Mouse (Mus musculus) olfactory bulb, adult 2 months (tissue): ENCODE data around the gene Fam186b. TPM values are rescaled to one million over a fixed set of nuclear protein-coding genes. Genes with fewer than 3 reads are reported as not detected.

Experiments
- H3K27ac ChIP-seq: fragments of 200-500 bp; 2 replicates; pipeline ENCODE4 v1.5.1; 2012; ENCODE audit warnings: low read depth, low read length; ENCODE audit not compliant: insufficient read depth
- H3K4me1 ChIP-seq: fragments of 200-500 bp; 2 replicates; pipeline ENCODE4 v1.6.1; 2012; ENCODE audit warnings: low read length; ENCODE audit not compliant: control insufficient read depth, insufficient read depth
- H3K4me3 ChIP-seq: fragments of 200-500 bp; 2 replicates; pipeline ENCODE4 v1.5.1; 2012; ENCODE audit warnings: mild to moderate bottlenecking, low read depth, low read length, moderate library complexity; ENCODE audit not compliant: insufficient read depth
- CTCF ChIP-seq: fragments of 200-500 bp; IDR thresholded peaks from 2 replicates; pipeline ENCODE4 v1.5.1; 2012; ENCODE audit warnings: low read depth, mild to moderate bottlenecking, low read length, moderate library complexity; ENCODE audit not compliant: insufficient read depth
- POLR2A ChIP-seq: fragments of 200-500 bp; IDR thresholded peaks from 2 replicates; pipeline ENCODE4 v1.6.1; 2012; ENCODE audit warnings: mild to moderate bottlenecking, low read depth, low read length, moderate library complexity; ENCODE audit not compliant: insufficient read depth
- WGBS: fragments of 180-500 bp; shearing (Covaris S2); methylation state at CpG from one replicate; pipeline ENCODE4 v1.1.7; 2018; 5-methylcytosine and 5-hydroxymethylcytosine counted together
- polyA plus RNA-seq: library from polyadenylated mRNA; stranded (reverse); fragments of >200 nt; gene quantifications from 2 replicates; pipeline ENCODE4 v1.2.4, GENCODE M21; 2012; ENCODE audit warnings: low replicate concordance; ENCODE audit not compliant: missing spikeins, insufficient read depth, insufficient read length

The Fam186b gene
- polyA plus RNA-seq, 1 experiment, result not detected

- WGBS, result 88% methylated on average over 16 of the region's 16 CpGs
- TF ChIP-seq POLR2A, result no peak
- no peak for TF ChIP-seq CTCF
- no peak overlapping the region for H3K27ac ChIP-seq
These were observed 19.2 kb upstream of the Fam186b start for GRCm38 (mm10) chr15:99314891-99315290.

GRCm38 (mm10) chr15:99310617-99311016 is 14.9 kb upstream of the Fam186b start:
- Histone ChIP-seq H3K4me1 (no peaks in the 10 kb centered on the region), H3K27ac (no peak overlapping the region), H3K4me3 (no peak overlapping the region)
- WGBS, result 91% methylated on average over 5 of the region's 5 CpGs
- no peak for TF ChIP-seq CTCF
- TF ChIP-seq POLR2A, result no peak

More at GRCm38 (mm10) chr15:99314891-99315290, 19.2 kb upstream of the Fam186b start:
- Histone ChIP-seq H3K4me1 (peaks cover 20% of the 10 kb centered on the region), H3K4me3 (no peak overlapping the region)

GRCm38 (mm10) chr15:99309549-99309948 is 13.9 kb upstream of the Fam186b start:
- WGBS, result 94% methylated on average over 9 of the region's 9 CpGs
- Histone ChIP-seq H3K4me1 (no peaks in the 10 kb centered on the region), H3K27ac (no peak overlapping the region), H3K4me3 (no peak overlapping the region)
- TF ChIP-seq POLR2A, result no peak
- TF ChIP-seq CTCF, result no peak

- Histone ChIP-seq H3K4me3 (no peak overlapping the region), H3K27ac (no peak overlapping the region), H3K4me1 (no peaks in the 10 kb centered on the region)
- TF ChIP-seq POLR2A (no peak), CTCF (no peak)
- WGBS, result 82% methylated on average over 9 of the region's 9 CpGs
These were observed 11.8 kb upstream of the Fam186b start for GRCm38 (mm10) chr15:99307476-99307875.

GRCm38 (mm10) chr15:99296213-99296612 is 525 bp upstream of the Fam186b start:
- peak overlapping the region; percentile 60 for H3K4me3 ChIP-seq
- no peak for TF ChIP-seq CTCF
- no peak for TF ChIP-seq POLR2A
- H3K4me1 ChIP-seq, result peaks cover 6% of the 10 kb centered on the region
- WGBS, result 21% methylated on average over 5 of the region's 5 CpGs
- no peak overlapping the region for H3K27ac ChIP-seq

GRCm38 (mm10) chr15:99294813-99295374 is 794 bp downstream of the Fam186b start, which contains the start of gene Prpf40b:
TSS of gene Prpf40b (plus strand) at chr15:99295087.
- WGBS, result under 1% methylated on average over 51 of the region's 64 CpGs
- Histone ChIP-seq H3K27ac (peak within 1 kb of the TSS; percentile 8), H3K4me1 (peaks cover 6% of the 10 kb centered on the region), H3K4me3 (peak within 1 kb of the TSS; percentile 60)
- TF ChIP-seq POLR2A (peak; percentile 62), CTCF (no peak; the same call in 1 of the 2 replicates)

- Histone ChIP-seq H3K4me3 (peak overlapping the region; percentile 60), H3K27ac (no peak overlapping the region), H3K4me1 (peaks cover 6% of the 10 kb centered on the region)
- TF ChIP-seq POLR2A, result no peak
- no peak for TF ChIP-seq CTCF
- 8% methylated on average over 16 of the region's 16 CpGs for WGBS
These were observed 1.4 kb downstream of the Fam186b start for GRCm38 (mm10) chr15:99294287-99294686.

GRCm38 (mm10) chr15:99290586-99290985 is 5.1 kb downstream of the Fam186b start:
- H3K4me1 ChIP-seq, result peaks cover 4% of the 10 kb centered on the region
- no peak overlapping the region for H3K4me3 ChIP-seq
- TF ChIP-seq CTCF (no peak), POLR2A (no peak)
- no peak overlapping the region for H3K27ac ChIP-seq
- 96% methylated on average over 11 of the region's 11 CpGs for WGBS

- Histone ChIP-seq H3K27ac (no peak overlapping the region), H3K4me1 (peaks cover 12% of the 10 kb centered on the region), H3K4me3 (no peak overlapping the region)
- no peak for TF ChIP-seq POLR2A
- TF ChIP-seq CTCF, result no peak
- 70% methylated on average over 8 of the region's 8 CpGs for WGBS
These were observed 10.5 kb downstream of the Fam186b start for GRCm38 (mm10) chr15:99285189-99285535.

- Histone ChIP-seq H3K27ac (no peak overlapping the region), H3K4me3 (no peak overlapping the region), H3K4me1 (peaks cover 12% of the 10 kb centered on the region)
- WGBS, result 46% methylated on average over 14 of the region's 14 CpGs
- TF ChIP-seq CTCF, result no peak
- no peak for TF ChIP-seq POLR2A
These were observed 11.0 kb downstream of the Fam186b start for GRCm38 (mm10) chr15:99284527-99285188.
